Mouse (Mus musculus) bone marrow macrophage, adult 2 months (primary cell): ENCODE results near the gene Ccdc194.

Experiments used
- CTCF ChIP-seq: IDR thresholded peaks from 2 replicates; pipeline ENCODE4 v1.5.1; 2012; ENCODE audit warnings: low read depth, mild to moderate bottlenecking, low read length, moderate library complexity
- POLR2A ChIP-seq: IDR thresholded peaks from 2 replicates; pipeline ENCODE4 v1.6.1; 2012; ENCODE audit warnings: mild to moderate bottlenecking, low read depth, low read length, borderline replicate concordance

DNA sequence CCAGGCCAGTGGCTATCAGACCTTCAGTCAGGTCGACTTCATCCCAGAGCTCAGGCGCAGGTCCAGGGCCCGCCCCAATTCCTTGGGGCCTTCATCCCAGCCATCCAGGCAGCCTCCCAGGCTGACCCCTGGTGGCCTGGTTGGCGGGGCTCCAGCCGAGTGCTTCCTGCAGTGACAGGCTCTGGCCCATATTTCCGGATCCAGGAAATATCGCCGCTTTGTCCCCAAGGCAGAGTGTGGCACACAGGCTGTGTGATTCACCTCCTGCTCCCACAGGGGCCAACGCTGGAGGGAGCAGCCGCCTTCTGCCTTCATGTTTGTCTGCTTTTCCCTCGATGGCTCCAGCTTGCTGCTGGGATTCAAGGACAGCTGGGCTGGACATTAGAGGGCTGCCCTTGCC, 29.0 kb downstream of the Ccdc194 start:
- TF ChIP-seq CTCF, result no peak
- no peak for TF ChIP-seq POLR2A
